Mouse (Mus musculus): Measurements from ENCODE around the gene Crocc2. TPM values are rescaled to one million over a fixed set of nuclear protein-coding genes. Genes with fewer than 3 reads are reported as not detected.

Crocc2 gene
- polyA plus RNA-seq, 1 experiment from 2014 or later, result 0.04 TPM

DNA sequence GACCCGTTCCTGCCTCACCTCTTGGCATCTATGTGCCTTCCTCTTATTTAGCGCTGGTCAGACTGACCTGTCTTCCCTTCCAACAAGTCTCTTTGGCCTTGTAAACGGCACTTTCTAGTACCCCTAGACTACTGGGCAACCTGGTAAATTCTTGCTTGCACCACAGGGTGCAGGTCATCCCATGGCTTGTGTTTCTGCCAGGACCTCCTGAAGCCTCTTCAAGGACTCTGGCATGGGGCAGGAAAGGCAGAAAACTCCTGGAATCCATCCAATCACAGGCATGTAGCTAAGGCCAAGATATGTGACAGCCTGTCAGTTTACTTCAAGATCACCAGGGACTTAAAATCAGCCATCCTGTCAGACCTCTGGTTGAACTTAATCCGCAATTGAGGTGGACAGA, 61.1 kb downstream of the Crocc2 start:
- Histone ChIP-seq H3K36me3 (ENCODE audit: control insufficient read depth, insufficient read depth, low read length) (no peaks in the 10 kb centered on the region), H3K9me3 (ENCODE audit: control insufficient read depth, low read length) (no peaks in the 10 kb centered on the region), H3K4me1 (replicated peaks; ENCODE audit: control insufficient read depth, insufficient read depth) (no peaks in the 10 kb centered on the region), H3K4me3 (ENCODE audit: low read depth, low read length) (no peak overlapping the region), H3K9ac (ENCODE audit: low read length) (no peak overlapping the region), H3K27me3 (ENCODE audit: control insufficient read depth, insufficient read depth, low read length) (no peaks in the 10 kb centered on the region), H3K27ac (replicated peaks) (no peak overlapping the region), H3K4me2 (replicated peaks; ENCODE audit: low read depth) (no peak overlapping the region)
- ATAC-seq (ENCODE audit: low FRiP score, low TSS enrichment) (no peak), DNase-seq (ENCODE audit: low spot score) (no peak)
- TF ChIP-seq CTCF (IDR thresholded peaks at IDR 0.05; ENCODE audit: low read depth) (no peak), EP300 (optimal IDR thresholded peaks at IDR 0.05) (no peak)
- WGBS, result 73% methylated on average over 4 of the region's 4 CpGs

DNA sequence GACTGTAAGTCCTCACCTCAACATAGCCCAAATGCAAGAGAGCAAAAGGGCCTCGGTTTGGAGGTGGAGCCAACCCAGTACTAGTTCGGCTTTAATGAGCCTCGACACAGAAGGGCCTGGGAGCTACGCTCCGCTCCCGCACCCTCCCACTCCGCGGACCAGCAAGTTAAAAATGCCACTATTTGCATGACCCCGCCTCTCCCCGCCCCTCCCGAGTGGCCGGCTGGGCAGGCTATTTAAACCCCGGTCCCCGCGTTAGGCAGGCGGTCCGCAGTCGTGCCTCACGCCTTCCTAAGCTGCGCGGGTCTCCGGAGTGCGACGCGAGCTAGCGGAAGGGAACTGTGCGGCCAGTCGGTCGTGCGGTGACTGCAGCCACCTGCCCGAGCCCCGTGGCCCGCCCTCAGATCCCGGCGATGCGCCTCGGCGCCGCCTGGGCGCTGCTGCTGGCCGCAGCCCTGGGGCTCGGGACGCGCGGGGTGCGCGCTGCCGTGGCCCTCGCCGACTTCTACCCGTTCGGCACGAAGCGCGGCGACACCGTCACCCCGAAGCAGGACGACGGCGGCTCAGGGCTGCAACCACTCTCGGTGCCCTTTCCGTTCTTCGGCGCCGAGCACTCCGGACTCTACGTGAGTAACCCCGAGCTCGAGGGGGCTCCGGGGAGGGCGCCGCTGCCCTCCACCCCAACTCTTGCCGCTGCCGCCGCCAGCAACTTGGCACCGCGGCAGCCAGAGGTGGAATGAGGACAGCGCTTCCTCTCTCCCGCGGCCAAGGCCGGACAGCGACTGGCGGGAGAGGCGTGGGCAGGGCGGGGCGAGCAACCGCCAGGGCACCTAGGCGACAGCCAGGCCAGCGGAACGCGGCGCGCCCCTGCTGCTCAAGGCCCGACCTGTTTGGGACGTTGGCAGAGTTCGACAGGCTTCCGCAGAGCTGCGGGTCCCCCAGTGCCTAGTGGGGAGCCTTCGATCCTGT, 67.3 kb downstream of the Crocc2 start, which contains the start of gene Sned1:
TSS of gene Sned1 (plus strand) at position 266 of the 969 bp plus-strand sequence.
- H3K4me2 ChIP-seq (replicated peaks; ENCODE audit: low read depth), result peak within 1 kb of the TSS; percentile 99
- TF ChIP-seq EP300 (optimal IDR thresholded peaks at IDR 0.05) (no peak), CTCF (IDR thresholded peaks at IDR 0.05; ENCODE audit: low read depth) (0 out of 2 replicates have a peak, but pooled peaks have one; percentile 5)
- H3K4me1 ChIP-seq (replicated peaks; ENCODE audit: control insufficient read depth, insufficient read depth), result no peaks in the 10 kb centered on the region
- no peaks in the 10 kb centered on the region for H3K36me3 ChIP-seq (ENCODE audit: control insufficient read depth, insufficient read depth, low read length)
- under 1% methylated on average over 91 of the region's 100 CpGs for WGBS
- H3K9me3 ChIP-seq (ENCODE audit: control insufficient read depth, low read length), result no peaks in the 10 kb centered on the region
- H3K27me3 ChIP-seq (ENCODE audit: control insufficient read depth, insufficient read depth, low read length), result no peaks in the 10 kb centered on the region
- H3K4me3 ChIP-seq (ENCODE audit: low read depth, low read length), result peak within 1 kb of the TSS; percentile 58
- ATAC-seq (ENCODE audit: low FRiP score, low TSS enrichment), result peak; percentile 85
- DNase-seq (ENCODE audit: low spot score), result peak; percentile 90
- peak within 1 kb of the TSS; percentile 45 for H3K27ac ChIP-seq (replicated peaks)
- H3K9ac ChIP-seq (ENCODE audit: low read length), result peak within 1 kb of the TSS; percentile 64

DNA sequence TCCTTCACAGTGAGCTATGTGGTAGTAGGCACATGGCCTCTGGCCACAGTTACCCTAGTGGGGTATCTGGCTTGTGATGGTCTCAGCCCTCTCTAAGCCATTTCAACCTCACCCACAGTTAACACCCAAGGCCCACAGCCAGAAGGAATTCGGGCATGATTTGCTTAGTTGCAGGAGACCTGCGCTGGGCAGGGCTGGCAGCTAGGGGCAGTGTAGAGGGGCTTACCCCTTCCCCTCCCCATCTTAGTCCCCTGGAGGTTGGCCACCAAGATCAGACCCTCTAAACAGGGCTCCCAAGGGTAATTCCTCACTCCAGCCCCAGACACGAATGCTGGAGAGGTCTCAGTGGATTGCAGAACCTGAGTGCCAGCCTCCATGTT, 68.0 kb downstream of the Crocc2 start:
- DNase-seq (ENCODE audit: low spot score) (peak; percentile 34), ATAC-seq (ENCODE audit: low FRiP score, low TSS enrichment) (0 out of 2 replicates have a peak, but pooled peaks have one; percentile 30)
- Histone ChIP-seq H3K36me3 (ENCODE audit: control insufficient read depth, insufficient read depth, low read length) (no peaks in the 10 kb centered on the region), H3K4me3 (ENCODE audit: low read depth, low read length) (peak overlapping the region; percentile 58), H3K27ac (replicated peaks) (0 out of 2 replicates have a peak overlapping the region, but pooled peaks have one; percentile 45), H3K9me3 (ENCODE audit: control insufficient read depth, low read length) (no peaks in the 10 kb centered on the region), H3K4me2 (replicated peaks; ENCODE audit: low read depth) (peak overlapping the region; percentile 99), H3K27me3 (ENCODE audit: control insufficient read depth, insufficient read depth, low read length) (no peaks in the 10 kb centered on the region), H3K4me1 (replicated peaks; ENCODE audit: control insufficient read depth, insufficient read depth) (no peaks in the 10 kb centered on the region), H3K9ac (ENCODE audit: low read length) (peak overlapping the region; percentile 64; the same call in 1 of the 2 replicates)
- 32% methylated on average over 3 of the region's 3 CpGs for WGBS
- TF ChIP-seq EP300 (optimal IDR thresholded peaks at IDR 0.05), result no peak
- peak; percentile 57 for TF ChIP-seq CTCF (IDR thresholded peaks at IDR 0.05; ENCODE audit: low read depth)

DNA sequence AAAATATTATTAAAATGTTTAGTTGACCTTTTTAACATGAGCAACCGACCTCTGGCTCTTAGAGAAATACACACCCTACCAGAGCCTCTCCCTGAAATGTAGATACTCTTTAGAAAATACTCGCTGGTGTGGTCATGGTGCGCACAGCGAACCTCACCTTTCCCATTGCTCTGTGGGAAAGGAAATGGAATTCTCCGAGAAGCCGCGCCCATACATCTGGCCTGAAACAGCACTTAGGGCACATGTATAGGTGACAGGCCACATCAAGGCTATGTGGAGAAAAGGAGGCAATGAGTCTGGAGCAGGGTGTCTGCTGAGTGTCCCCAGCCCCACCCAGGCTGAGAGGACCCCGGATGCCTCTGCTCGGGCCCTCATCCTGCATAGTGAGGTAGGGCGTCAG, 69.2 kb downstream of the Crocc2 start:
- Histone ChIP-seq H3K36me3 (ENCODE audit: control insufficient read depth, insufficient read depth, low read length) (no peaks in the 10 kb centered on the region), H3K4me1 (replicated peaks; ENCODE audit: control insufficient read depth, insufficient read depth) (no peaks in the 10 kb centered on the region), H3K9me3 (ENCODE audit: control insufficient read depth, low read length) (no peaks in the 10 kb centered on the region), H3K27ac (replicated peaks) (no peak overlapping the region), H3K27me3 (ENCODE audit: control insufficient read depth, insufficient read depth, low read length) (no peaks in the 10 kb centered on the region), H3K4me3 (ENCODE audit: low read depth, low read length) (no peak overlapping the region), H3K4me2 (replicated peaks; ENCODE audit: low read depth) (no peak overlapping the region), H3K9ac (ENCODE audit: low read length) (no peak overlapping the region)
- no peak for ATAC-seq (ENCODE audit: low FRiP score, low TSS enrichment)
- WGBS, result 77% methylated on average over 10 of the region's 10 CpGs
- TF ChIP-seq CTCF (IDR thresholded peaks at IDR 0.05; ENCODE audit: low read depth), result no peak
- TF ChIP-seq EP300 (optimal IDR thresholded peaks at IDR 0.05), result no peak
- no peak for DNase-seq (ENCODE audit: low spot score)

DNA sequence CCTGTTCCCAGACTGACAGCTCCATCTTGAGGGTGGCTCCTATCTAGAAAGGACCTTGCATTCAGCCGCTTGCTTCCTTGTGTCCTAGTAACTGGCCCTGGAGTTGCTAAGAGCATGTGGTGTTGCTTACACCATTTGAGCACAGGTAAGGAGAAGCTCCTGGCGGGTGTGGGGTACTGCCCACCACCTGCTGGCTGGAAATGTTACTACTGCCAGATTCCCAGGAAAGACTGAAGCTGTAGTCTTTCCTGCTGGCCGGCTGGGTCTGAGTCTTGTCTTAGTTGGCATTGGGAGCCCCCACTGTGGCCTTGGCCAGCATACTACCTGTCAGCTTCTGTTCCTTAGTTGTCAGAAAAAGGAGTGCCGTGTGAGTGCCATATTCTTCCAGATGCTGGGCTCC, 69.7 kb downstream of the Crocc2 start:
- 55% methylated on average over 4 of the region's 4 CpGs for WGBS
- H3K9ac ChIP-seq (ENCODE audit: low read length), result no peak overlapping the region
- no peak overlapping the region for H3K4me2 ChIP-seq (replicated peaks; ENCODE audit: low read depth)
- no peaks in the 10 kb centered on the region for H3K4me1 ChIP-seq (replicated peaks; ENCODE audit: control insufficient read depth, insufficient read depth)
- no peak overlapping the region for H3K4me3 ChIP-seq (ENCODE audit: low read depth, low read length)
- ATAC-seq (ENCODE audit: low FRiP score, low TSS enrichment), result peak; percentile 26; the same call in 1 of the 2 replicates
- H3K9me3 ChIP-seq (ENCODE audit: control insufficient read depth, low read length), result no peaks in the 10 kb centered on the region
- H3K36me3 ChIP-seq (ENCODE audit: control insufficient read depth, insufficient read depth, low read length), result no peaks in the 10 kb centered on the region
- peak; percentile 72 for TF ChIP-seq CTCF (IDR thresholded peaks at IDR 0.05; ENCODE audit: low read depth)
- no peak for TF ChIP-seq EP300 (optimal IDR thresholded peaks at IDR 0.05)
- no peak overlapping the region for H3K27ac ChIP-seq (replicated peaks)
- peak; percentile 59 for DNase-seq (ENCODE audit: low spot score)
- no peaks in the 10 kb centered on the region for H3K27me3 ChIP-seq (ENCODE audit: control insufficient read depth, insufficient read depth, low read length)

DNA sequence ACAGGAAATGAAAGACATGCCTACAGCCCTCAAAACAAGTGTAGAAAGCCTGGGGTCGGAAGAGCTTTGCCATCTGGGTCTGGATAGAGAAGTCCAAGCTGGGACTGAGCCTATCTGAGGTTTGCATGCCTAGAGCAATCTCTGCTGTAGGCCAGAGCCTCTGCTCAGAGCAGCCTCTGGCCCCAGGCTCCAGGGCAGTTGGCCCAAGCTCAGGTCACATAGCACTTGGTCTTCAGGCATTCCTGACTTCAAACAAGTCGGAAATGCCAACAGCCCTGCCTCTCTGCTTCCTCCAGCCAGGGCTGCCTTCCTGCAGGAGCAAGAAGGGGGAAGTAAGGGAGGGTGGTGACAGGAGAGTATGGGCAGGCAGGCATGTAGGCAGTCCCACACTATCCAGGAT, 77.4 kb downstream of the Crocc2 start:
- Histone ChIP-seq H3K27me3 (ENCODE audit: control insufficient read depth, insufficient read depth, low read length) (no peaks in the 10 kb centered on the region), H3K4me3 (ENCODE audit: low read depth, low read length) (no peak overlapping the region), H3K4me1 (replicated peaks; ENCODE audit: control insufficient read depth, insufficient read depth) (no peaks in the 10 kb centered on the region), H3K9me3 (ENCODE audit: control insufficient read depth, low read length) (no peaks in the 10 kb centered on the region), H3K27ac (replicated peaks) (no peak overlapping the region), H3K36me3 (ENCODE audit: control insufficient read depth, insufficient read depth, low read length) (no peaks in the 10 kb centered on the region), H3K4me2 (replicated peaks; ENCODE audit: low read depth) (no peak overlapping the region), H3K9ac (ENCODE audit: low read length) (no peak overlapping the region)
- no peak for DNase-seq (ENCODE audit: low spot score)
- 43% methylated on average over 2 of the region's 2 CpGs for WGBS
- no peak for ATAC-seq (ENCODE audit: low FRiP score, low TSS enrichment)
- TF ChIP-seq EP300 (optimal IDR thresholded peaks at IDR 0.05) (no peak), CTCF (IDR thresholded peaks at IDR 0.05; ENCODE audit: low read depth) (no peak)

Data from stomach, postnatal 0 days (tissue).